Mouse (Mus musculus) hindbrain, embryonic 11.5 days (tissue): ENCODE data around the gene Gpld1. TPM values are rescaled to one million over a fixed set of nuclear protein-coding genes. Genes with fewer than 3 reads are reported as not detected.

Source experiments
- ATAC-seq: fragments of 200-750 bp; cut with Nextera tagmentation; 2 replicates; pipeline ENCODE4 v1.8.0; 2017; ENCODE audit warnings: mild to moderate bottlenecking, moderate TSS enrichment, moderate library complexity; ENCODE audit not compliant: low FRiP score
- DNase-seq: peaks from one replicate; pipeline ENCODE4 v3.0.0-alpha.2; 2015; ENCODE audit warnings: low spot score
- H3K27ac ChIP-seq: fragments of 300-500 bp; sonication (generic); 2 replicates; pipeline ENCODE4 v1.5.1; 2014; ENCODE audit warnings: mild to moderate bottlenecking, low read depth, low read length
- H3K27me3 ChIP-seq: fragments of 300-500 bp; sonication (generic); 2 replicates; pipeline ENCODE4 v1.6.1; 2014; ENCODE audit warnings: mild to moderate bottlenecking, low read length, moderate library complexity, mixed read lengths; ENCODE audit not compliant: control insufficient read depth, insufficient read depth
- H3K36me3 ChIP-seq: fragments of 300-500 bp; sonication (generic); 2 replicates; pipeline ENCODE4 v1.6.1; 2014; ENCODE audit warnings: mild to moderate bottlenecking, low read length, moderate library complexity, mixed read lengths; ENCODE audit not compliant: control insufficient read depth, insufficient read depth
- H3K4me1 ChIP-seq: fragments of 300-500 bp; sonication (generic); replicated peaks from 2 replicates; pipeline ENCODE4 v1.6.1; 2014; ENCODE audit warnings: low read length, mixed read lengths; ENCODE audit not compliant: control insufficient read depth, insufficient read depth
- H3K4me2 ChIP-seq: fragments of 300-500 bp; sonication (generic); replicated peaks from 2 replicates; pipeline ENCODE4 v1.6.1; 2014; ENCODE audit warnings: mild to moderate bottlenecking, low read depth, low read length
- H3K4me3 ChIP-seq: fragments of 300-500 bp; sonication (generic); 2 replicates; pipeline ENCODE4 v1.5.1; 2014; ENCODE audit warnings: low read depth, low read length
- H3K9ac ChIP-seq: fragments of 300-500 bp; sonication (generic); 2 replicates; pipeline ENCODE4 v1.6.1; 2014; ENCODE audit warnings: low read depth, low read length
- H3K9me3 ChIP-seq: fragments of 300-500 bp; sonication (generic); 2 replicates; pipeline ENCODE4 v1.6.1; 2016; ENCODE audit warnings: low read length; ENCODE audit not compliant: control insufficient read depth
- WGBS: fragments of 180-500 bp; shearing (Covaris S2); extraction: QIAGEN DNeasy Blood & Tissue Kit; methylation state at CpG from one replicate; pipeline ENCODE4 v1.1.7; 2014; 5-methylcytosine and 5-hydroxymethylcytosine counted together
- polyA plus RNA-seq: library from polyadenylated mRNA; unstranded; fragments of >200 nt; fragmentation: Nextera tagmentation; extraction: Ambion mirVana; gene quantifications from 2 replicates; pipeline ENCODE4 v1.2.1, GENCODE M21; 2014

The Gpld1 gene
- polyA plus RNA-seq, 1 experiment from 2014 or later = 0.25 TPM

DNA sequence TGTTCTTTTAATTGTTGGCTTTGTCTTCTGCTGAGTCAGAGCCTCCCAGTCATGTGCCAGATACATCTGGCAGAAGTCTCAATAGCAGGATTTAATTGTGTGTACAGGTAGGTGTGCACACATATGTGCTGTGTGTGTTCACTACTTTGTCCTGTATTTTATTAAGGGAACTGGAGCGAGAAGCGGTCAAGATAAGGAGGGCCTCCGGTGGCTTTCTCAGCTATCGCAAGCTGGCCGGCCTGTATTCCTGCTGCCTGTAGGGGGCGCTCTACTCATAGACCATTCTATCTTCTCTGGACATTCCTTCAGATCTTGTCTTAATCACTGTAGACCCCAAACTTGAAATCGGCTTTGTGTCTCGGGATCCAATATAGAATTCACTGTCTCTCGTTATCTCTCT is 4.3 kb upstream of the Gpld1 start:
- WGBS = 28% methylated on average over 9 of the region's 9 CpGs
- no peak for ATAC-seq

DNA sequence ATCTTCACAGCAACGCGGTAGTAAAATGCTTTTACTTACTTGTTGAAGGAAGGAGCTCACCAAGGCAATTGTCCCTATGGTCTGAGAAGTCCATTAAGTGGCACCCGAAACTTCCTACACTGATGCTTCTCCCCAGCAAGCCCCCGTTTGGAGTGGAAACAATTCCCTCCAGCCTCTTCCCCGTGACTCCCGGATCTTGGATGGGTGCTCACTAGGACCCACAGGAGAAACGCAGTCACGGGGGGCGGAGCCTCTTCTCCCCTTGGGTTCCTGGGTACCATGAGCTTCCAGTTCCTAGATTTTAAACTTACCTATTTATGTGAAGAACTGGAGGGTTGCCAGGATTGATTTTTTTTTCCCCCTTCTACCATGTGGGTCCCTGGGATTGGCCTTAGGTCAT is 3.5 kb upstream of the Gpld1 start:
- Histone ChIP-seq H3K4me2 (no peak overlapping the region), H3K4me3 (no peak overlapping the region), H3K9me3 (no peaks in the 10 kb centered on the region), H3K9ac (no peak overlapping the region), H3K27ac (no peak overlapping the region), H3K4me1 (no peaks in the 10 kb centered on the region; the same call in 1 of the 2 replicates), H3K36me3 (no peaks in the 10 kb centered on the region), H3K27me3 (no peaks in the 10 kb centered on the region; the same call in 1 of the 2 replicates)
- DNase-seq = no peak
- 87% methylated on average over 9 of the region's 9 CpGs for WGBS
- no peak for ATAC-seq

More for the DNA sequence above, 4.3 kb upstream of the Gpld1 start:
- Histone ChIP-seq H3K4me1 (no peaks in the 10 kb centered on the region; the same call in 1 of the 2 replicates), H3K27me3 (no peaks in the 10 kb centered on the region; the same call in 1 of the 2 replicates), H3K4me3 (no peak overlapping the region), H3K36me3 (no peaks in the 10 kb centered on the region), H3K9ac (no peak overlapping the region), H3K9me3 (no peaks in the 10 kb centered on the region), H3K27ac (no peak overlapping the region), H3K4me2 (no peak overlapping the region)
- DNase-seq = peak; percentile 80

DNA sequence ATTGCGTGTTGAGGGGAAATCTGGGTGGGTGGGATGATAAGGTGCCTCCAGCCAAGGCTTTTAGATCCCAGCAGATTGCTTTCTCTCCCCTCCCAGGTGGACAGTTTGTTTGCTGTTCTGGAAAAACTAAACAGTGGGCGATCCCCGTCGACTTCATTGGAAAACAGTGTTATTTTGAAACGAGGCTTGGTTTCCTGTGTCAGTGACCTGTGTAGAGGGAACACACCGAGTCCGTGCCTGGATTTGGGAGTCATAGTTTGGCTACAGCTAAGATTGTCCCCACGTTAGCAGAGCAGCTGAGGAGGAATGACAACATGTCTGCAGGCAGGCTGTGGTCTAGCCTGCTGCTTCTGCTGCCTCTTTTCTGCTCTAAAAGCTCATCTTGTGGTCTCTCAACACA is 351 bp downstream of the Gpld1 start:
- Histone ChIP-seq H3K4me1 (no peaks in the 10 kb centered on the region), H3K9me3 (no peaks in the 10 kb centered on the region), H3K9ac (no peak overlapping the region), H3K27ac (no peak overlapping the region), H3K4me3 (no peak overlapping the region), H3K27me3 (no peaks in the 10 kb centered on the region), H3K4me2 (no peak overlapping the region), H3K36me3 (no peaks in the 10 kb centered on the region)
- DNase-seq (no peak), ATAC-seq (no peak)
- 79% methylated on average over 8 of the region's 8 CpGs for WGBS

DNA sequence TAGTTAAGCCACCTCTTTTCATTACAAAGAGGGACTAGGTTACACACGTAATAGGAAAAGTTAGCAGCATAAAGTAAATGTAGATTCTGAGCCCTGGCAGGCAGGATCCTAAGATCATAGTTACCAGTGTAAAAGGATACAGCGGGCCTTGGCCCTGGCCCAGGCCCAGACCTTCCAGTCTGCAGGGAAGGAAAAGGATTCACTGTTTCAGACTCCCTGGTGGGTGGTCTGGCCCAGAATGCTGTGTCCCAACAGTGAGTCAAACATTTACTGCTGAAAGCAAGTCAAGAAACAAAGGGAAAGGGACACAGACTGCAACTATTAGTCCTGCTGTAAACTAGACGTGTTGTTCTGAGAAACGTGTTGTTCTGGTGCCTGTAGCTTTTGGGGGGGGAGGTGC is 2.6 kb downstream of the Gpld1 start:
- Histone ChIP-seq H3K4me2 (no peak overlapping the region), H3K4me3 (no peak overlapping the region), H3K4me1 (no peaks in the 10 kb centered on the region), H3K36me3 (no peaks in the 10 kb centered on the region), H3K27ac (no peak overlapping the region), H3K9me3 (no peaks in the 10 kb centered on the region), H3K9ac (no peak overlapping the region), H3K27me3 (no peaks in the 10 kb centered on the region)
- 15% methylated on average over 4 of the region's 4 CpGs for WGBS
- DNase-seq = no peak
- no peak for ATAC-seq

DNA sequence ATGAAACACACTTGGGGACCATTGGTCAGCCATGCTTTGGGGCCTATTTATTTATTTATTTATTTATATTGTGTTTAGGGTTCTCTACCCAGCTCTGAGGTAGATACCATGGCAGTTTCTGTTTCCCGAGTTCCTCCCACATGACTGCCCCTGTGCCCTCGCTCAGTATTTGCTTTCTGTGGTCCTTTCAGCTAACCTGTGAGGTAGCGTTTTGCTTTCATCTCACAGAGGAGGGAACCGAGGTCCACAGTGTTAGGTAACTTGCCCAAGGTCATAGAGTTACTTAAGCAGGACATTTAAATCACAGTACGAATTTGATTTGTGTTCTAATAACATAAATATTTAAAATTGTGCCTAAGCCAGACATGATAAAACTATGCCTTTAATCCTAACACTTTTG is 4.2 kb downstream of the Gpld1 start:
- DNase-seq (no peak), ATAC-seq (no peak)
- H3K27ac ChIP-seq = no peak overlapping the region
- H3K4me2 ChIP-seq = no peak overlapping the region
- no peak overlapping the region for H3K9ac ChIP-seq
- no peaks in the 10 kb centered on the region for H3K27me3 ChIP-seq
- H3K9me3 ChIP-seq = no peaks in the 10 kb centered on the region
- H3K36me3 ChIP-seq = no peaks in the 10 kb centered on the region
- H3K4me3 ChIP-seq = no peak overlapping the region
- H3K4me1 ChIP-seq = no peaks in the 10 kb centered on the region
- 93% methylated on average over 5 of the region's 5 CpGs for WGBS

DNA sequence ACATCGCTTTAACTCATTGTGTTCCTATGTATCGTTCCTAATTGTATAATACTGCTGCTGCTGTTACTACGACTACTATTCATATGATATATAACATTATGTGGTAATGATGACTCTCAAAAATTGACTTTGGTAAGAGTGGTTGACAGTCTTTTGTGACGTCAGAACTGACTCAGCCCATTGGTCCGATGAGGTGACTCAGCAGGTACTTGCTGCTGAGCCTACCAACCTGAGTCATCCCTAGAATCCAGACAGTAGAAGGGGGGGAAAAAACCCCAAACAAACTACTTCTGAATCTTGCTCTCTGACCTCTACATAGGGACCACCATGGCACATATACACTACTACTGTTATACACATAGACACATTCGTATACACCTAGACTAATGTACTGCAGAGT is 5.9 kb downstream of the Gpld1 start:
- no peak overlapping the region for H3K27ac ChIP-seq
- no peaks in the 10 kb centered on the region for H3K27me3 ChIP-seq
- H3K36me3 ChIP-seq = no peaks in the 10 kb centered on the region
- no peaks in the 10 kb centered on the region for H3K4me1 ChIP-seq
- H3K4me2 ChIP-seq = no peak overlapping the region
- ATAC-seq = no peak
- DNase-seq = no peak
- no peak overlapping the region for H3K4me3 ChIP-seq
- no peaks in the 10 kb centered on the region for H3K9me3 ChIP-seq
- 91% methylated on average over 6 of the region's 6 CpGs for WGBS
- H3K9ac ChIP-seq = no peak overlapping the region

DNA sequence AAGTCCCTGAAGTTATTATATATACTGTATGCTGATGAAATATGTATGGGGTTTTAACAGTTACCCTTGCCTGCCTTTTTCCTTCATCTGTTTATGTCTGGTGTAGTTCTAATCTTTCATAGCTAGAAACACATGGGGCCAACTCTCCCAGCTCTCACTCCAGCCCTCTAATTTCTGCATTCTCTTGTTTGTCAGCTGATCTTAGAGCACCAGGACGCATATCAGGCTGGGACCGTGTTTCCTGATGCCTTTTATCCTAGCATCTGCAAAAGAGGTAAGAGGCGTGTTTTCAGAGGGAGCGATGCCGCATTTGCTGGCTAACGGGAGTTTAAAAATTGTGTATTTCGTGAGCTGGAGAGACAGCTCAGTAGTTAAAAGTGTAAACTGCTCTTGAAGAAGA is 9.7 kb downstream of the Gpld1 start:
- no peaks in the 10 kb centered on the region for H3K9me3 ChIP-seq
- no peak overlapping the region for H3K4me2 ChIP-seq
- no peaks in the 10 kb centered on the region for H3K27me3 ChIP-seq
- H3K4me1 ChIP-seq = no peaks in the 10 kb centered on the region
- no peak overlapping the region for H3K27ac ChIP-seq
- H3K36me3 ChIP-seq = no peaks in the 10 kb centered on the region
- WGBS = 89% methylated on average over 7 of the region's 7 CpGs
- ATAC-seq (no peak), DNase-seq (no peak)
- no peak overlapping the region for H3K9ac ChIP-seq
- no peak overlapping the region for H3K4me3 ChIP-seq

DNA sequence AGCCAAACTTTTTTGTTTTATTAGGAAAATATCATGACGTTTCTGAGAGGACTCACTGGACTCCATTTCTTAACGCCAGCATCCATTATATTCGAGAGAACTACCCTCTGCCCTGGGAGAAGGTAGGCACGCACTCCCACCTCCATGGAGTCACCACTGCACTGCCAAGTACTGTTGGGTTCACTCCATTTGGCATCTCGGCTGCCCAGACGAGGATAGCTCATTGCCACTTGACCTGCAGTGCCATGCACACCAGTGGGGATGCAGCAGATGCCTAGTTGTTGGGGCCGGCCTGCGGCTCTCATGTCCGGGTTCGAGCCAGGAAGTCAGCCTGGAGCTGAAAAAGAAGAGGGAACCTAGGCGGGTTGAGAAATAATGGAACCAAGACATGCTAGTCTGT is 12.1 kb downstream of the Gpld1 start:
- WGBS = 58% methylated on average over 11 of the region's 11 CpGs

DNA sequence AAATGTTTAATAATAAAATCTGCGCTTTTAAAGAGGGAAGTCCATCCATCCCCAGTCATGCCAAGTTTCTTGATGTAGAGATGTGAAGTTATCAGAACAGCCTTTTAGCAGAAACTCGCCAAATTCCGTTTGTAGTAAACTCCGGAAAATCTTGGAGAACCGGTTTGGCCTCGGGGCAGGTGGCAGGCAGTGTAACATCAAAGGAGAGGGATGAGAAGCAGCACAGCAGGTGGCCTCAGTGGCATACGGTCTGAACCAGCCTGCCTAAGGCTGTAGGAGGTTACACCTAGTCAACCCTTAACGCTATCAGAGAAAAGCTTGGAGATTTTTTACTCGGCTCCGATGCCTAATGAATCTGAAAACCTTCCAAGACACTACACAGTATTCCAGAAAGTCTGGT is 12.5 kb downstream of the Gpld1 start:
- H3K4me3 ChIP-seq = no peak overlapping the region
- no peak for ATAC-seq
- no peaks in the 10 kb centered on the region for H3K27me3 ChIP-seq
- H3K36me3 ChIP-seq = no peaks in the 10 kb centered on the region
- no peaks in the 10 kb centered on the region for H3K4me1 ChIP-seq
- WGBS = 18% methylated on average over 10 of the region's 10 CpGs
- H3K9me3 ChIP-seq = no peaks in the 10 kb centered on the region
- no peak overlapping the region for H3K4me2 ChIP-seq
- no peak for DNase-seq
- H3K27ac ChIP-seq = no peak overlapping the region
- H3K9ac ChIP-seq = no peak overlapping the region

More for the DNA sequence above, 12.1 kb downstream of the Gpld1 start:
- H3K9me3 ChIP-seq = no peaks in the 10 kb centered on the region
- no peak overlapping the region for H3K4me2 ChIP-seq
- H3K4me1 ChIP-seq = no peaks in the 10 kb centered on the region
- H3K27me3 ChIP-seq = no peaks in the 10 kb centered on the region
- no peak overlapping the region for H3K27ac ChIP-seq
- ATAC-seq (no peak), DNase-seq (no peak)
- no peaks in the 10 kb centered on the region for H3K36me3 ChIP-seq
- no peak overlapping the region for H3K9ac ChIP-seq
- no peak overlapping the region for H3K4me3 ChIP-seq
